Mouse (Mus musculus): ENCODE measurements around the gene Atrnl1. TPM values are rescaled to one million over a fixed set of nuclear protein-coding genes. Genes with fewer than 3 reads are reported as not detected.

Atrnl1 gene
- polyA plus RNA-seq, 1 experiment from 2014 or later: 8.9 TPM

- no peak for ATAC-seq (replicated peaks)
- Histone ChIP-seq H3K36me3 (no peaks in the 10 kb centered on the region), H3K27me3 (no peaks in the 10 kb centered on the region), H3K27ac (replicated peaks) (no peak overlapping the region), H3K4me3 (no peak overlapping the region), H3K4me2 (replicated peaks) (no peak overlapping the region), H3K9me3 (no peaks in the 10 kb centered on the region), H3K4me1 (no peaks in the 10 kb centered on the region), H3K9ac (replicated peaks) (no peak overlapping the region)
- WGBS: 90% methylated on average over 9 of the region's 9 CpGs
Measured at GRCm38 (mm10) chr19:58131896-58132295, 521.1 kb downstream of the Atrnl1 start.

GRCm38 (mm10) chr19:58140191-58140784, 529.5 kb downstream of the Atrnl1 start:
- Histone ChIP-seq H3K27me3 (peaks cover 7% of the 10 kb centered on the region; the same call in 1 of the 2 replicates), H3K27ac (replicated peaks) (no peak overlapping the region), H3K4me2 (replicated peaks) (no peak overlapping the region), H3K36me3 (no peaks in the 10 kb centered on the region), H3K4me3 (no peak overlapping the region), H3K9ac (replicated peaks) (no peak overlapping the region), H3K9me3 (no peaks in the 10 kb centered on the region), H3K4me1 (peaks cover 7% of the 10 kb centered on the region; the same call in 1 of the 2 replicates)
- peak; percentile 58; the same call in 1 of the 2 replicates for ATAC-seq (replicated peaks)
- WGBS: 6% methylated on average over 13 of the region's 13 CpGs

GRCm38 (mm10) chr19:58143853-58144454, 533.1 kb downstream of the Atrnl1 start:
- ATAC-seq (replicated peaks): no peak
- H3K4me1 ChIP-seq: peaks cover 7% of the 10 kb centered on the region; the same call in 1 of the 2 replicates
- H3K9ac ChIP-seq (replicated peaks): no peak overlapping the region
- H3K27me3 ChIP-seq: peaks cover 7% of the 10 kb centered on the region; the same call in 1 of the 2 replicates
- no peaks in the 10 kb centered on the region for H3K36me3 ChIP-seq
- H3K4me3 ChIP-seq: no peak overlapping the region
- no peak overlapping the region for H3K27ac ChIP-seq (replicated peaks)
- no peak overlapping the region for H3K4me2 ChIP-seq (replicated peaks)
- no peaks in the 10 kb centered on the region for H3K9me3 ChIP-seq
- WGBS: 95% methylated on average over 7 of the region's 7 CpGs

GRCm38 (mm10) chr19:58145521-58145920, 534.7 kb downstream of the Atrnl1 start:
- H3K36me3 ChIP-seq: no peaks in the 10 kb centered on the region
- ATAC-seq (replicated peaks): no peak
- no peaks in the 10 kb centered on the region for H3K9me3 ChIP-seq
- H3K4me1 ChIP-seq: peaks cover 2% of the 10 kb centered on the region; the same call in 1 of the 2 replicates
- H3K27ac ChIP-seq (replicated peaks): no peak overlapping the region
- H3K27me3 ChIP-seq: peaks cover 7% of the 10 kb centered on the region; the same call in 1 of the 2 replicates
- H3K4me2 ChIP-seq (replicated peaks): no peak overlapping the region
- H3K9ac ChIP-seq (replicated peaks): no peak overlapping the region
- WGBS: 74% methylated on average over 9 of the region's 9 CpGs
- H3K4me3 ChIP-seq: no peak overlapping the region

GRCm38 (mm10) chr19:58151257-58151656, 540.4 kb downstream of the Atrnl1 start:
- Histone ChIP-seq H3K27ac (replicated peaks) (no peak overlapping the region), H3K4me1 (no peaks in the 10 kb centered on the region), H3K4me2 (replicated peaks) (no peak overlapping the region), H3K9ac (replicated peaks) (no peak overlapping the region), H3K4me3 (no peak overlapping the region), H3K27me3 (no peaks in the 10 kb centered on the region), H3K36me3 (no peaks in the 10 kb centered on the region), H3K9me3 (no peaks in the 10 kb centered on the region)
- ATAC-seq (replicated peaks): no peak
- WGBS: 89% methylated on average over 7 of the region's 7 CpGs

GRCm38 (mm10) chr19:58161569-58161968, 550.7 kb downstream of the Atrnl1 start:
- H3K4me3 ChIP-seq: no peak overlapping the region
- H3K27ac ChIP-seq (replicated peaks): no peak overlapping the region
- H3K27me3 ChIP-seq: 0 out of 2 replicates have a peak, but pooled peaks cover 4% of the 10 kb centered on the region
- 65% methylated on average over 9 of the region's 9 CpGs for WGBS
- no peak overlapping the region for H3K9ac ChIP-seq (replicated peaks)
- no peaks in the 10 kb centered on the region for H3K9me3 ChIP-seq
- H3K4me2 ChIP-seq (replicated peaks): no peak overlapping the region
- H3K36me3 ChIP-seq: no peaks in the 10 kb centered on the region
- peaks cover 17% of the 10 kb centered on the region for H3K4me1 ChIP-seq
- no peak for ATAC-seq (replicated peaks)

- H3K4me3 ChIP-seq: no peak overlapping the region
- no peak overlapping the region for H3K9ac ChIP-seq (replicated peaks)
- peaks cover 17% of the 10 kb centered on the region for H3K4me1 ChIP-seq
- 0 out of 2 replicates have a peak overlapping the region, but pooled peaks have one; percentile 29 for H3K4me2 ChIP-seq (replicated peaks)
- 55% methylated on average over 7 of the region's 7 CpGs for WGBS
- no peaks in the 10 kb centered on the region for H3K9me3 ChIP-seq
- ATAC-seq (replicated peaks): peak; percentile 43; the same call in 1 of the 2 replicates
- H3K27ac ChIP-seq (replicated peaks): no peak overlapping the region
- H3K36me3 ChIP-seq: no peaks in the 10 kb centered on the region
- 0 out of 2 replicates have a peak, but pooled peaks cover 3% of the 10 kb centered on the region for H3K27me3 ChIP-seq
Measured at GRCm38 (mm10) chr19:58164896-58165634, 554.2 kb downstream of the Atrnl1 start.

GRCm38 (mm10) chr19:58165635-58166015, 554.8 kb downstream of the Atrnl1 start:
- H3K4me3 ChIP-seq: no peak overlapping the region
- peaks cover 17% of the 10 kb centered on the region for H3K4me1 ChIP-seq
- H3K9ac ChIP-seq (replicated peaks): no peak overlapping the region
- no peak overlapping the region for H3K27ac ChIP-seq (replicated peaks)
- H3K4me2 ChIP-seq (replicated peaks): peak overlapping the region; percentile 29
- no peaks in the 10 kb centered on the region for H3K36me3 ChIP-seq
- H3K9me3 ChIP-seq: no peaks in the 10 kb centered on the region
- ATAC-seq (replicated peaks): no peak
- WGBS: 9% methylated on average over 9 of the region's 9 CpGs
- no peaks in the 10 kb centered on the region for H3K27me3 ChIP-seq

- Histone ChIP-seq H3K4me1 (peaks cover 17% of the 10 kb centered on the region), H3K9ac (replicated peaks) (no peak overlapping the region), H3K4me3 (no peak overlapping the region), H3K27me3 (no peaks in the 10 kb centered on the region), H3K9me3 (no peaks in the 10 kb centered on the region), H3K27ac (replicated peaks) (no peak overlapping the region), H3K36me3 (no peaks in the 10 kb centered on the region), H3K4me2 (replicated peaks) (peak overlapping the region; percentile 29)
- WGBS: 6% methylated on average over 6 of the region's 6 CpGs
- ATAC-seq (replicated peaks): peak; percentile 69
Measured at GRCm38 (mm10) chr19:58166147-58166546, 555.3 kb downstream of the Atrnl1 start.

GRCm38 (mm10) chr19:58178410-58178809, 567.6 kb downstream of the Atrnl1 start:
- H3K9me3 ChIP-seq: no peaks in the 10 kb centered on the region
- no peak for ATAC-seq (replicated peaks)
- no peak overlapping the region for H3K4me3 ChIP-seq
- H3K27me3 ChIP-seq: no peaks in the 10 kb centered on the region
- 90% methylated on average over 10 of the region's 10 CpGs for WGBS
- H3K4me1 ChIP-seq: peaks cover 4% of the 10 kb centered on the region; the same call in 1 of the 2 replicates
- no peak overlapping the region for H3K9ac ChIP-seq (replicated peaks)
- H3K36me3 ChIP-seq: no peaks in the 10 kb centered on the region
- no peak overlapping the region for H3K4me2 ChIP-seq (replicated peaks)
- H3K27ac ChIP-seq (replicated peaks): no peak overlapping the region

- Histone ChIP-seq H3K9ac (replicated peaks) (no peak overlapping the region), H3K4me3 (no peak overlapping the region), H3K9me3 (no peaks in the 10 kb centered on the region), H3K27me3 (no peaks in the 10 kb centered on the region), H3K4me2 (replicated peaks) (no peak overlapping the region), H3K36me3 (no peaks in the 10 kb centered on the region), H3K4me1 (peaks cover 4% of the 10 kb centered on the region; the same call in 1 of the 2 replicates), H3K27ac (replicated peaks) (no peak overlapping the region)
- ATAC-seq (replicated peaks): no peak
- WGBS: 6% methylated on average over 5 of the region's 5 CpGs
Measured at GRCm38 (mm10) chr19:58180773-58181172, 569.9 kb downstream of the Atrnl1 start.

Data from forebrain, embryonic 15.5 days (tissue).